Mouse (Mus musculus) forebrain, embryonic 11.5 days (tissue): Measurements from ENCODE around the gene Alg14. TPM values are rescaled to one million over a fixed set of nuclear protein-coding genes. Genes with fewer than 3 reads are reported as not detected.

Source experiments
- ATAC-seq: fragments of 200-750 bp; cut with Nextera tagmentation; replicated peaks from 2 replicates; pipeline ENCODE4 v1.8.0; 2017; ENCODE audit warnings: moderate TSS enrichment; ENCODE audit not compliant: low FRiP score
- DNase-seq: peaks from one replicate; pipeline ENCODE4 v3.0.0-alpha.2; 2017; ENCODE audit warnings: low spot score
- H3K27ac ChIP-seq: fragments of 300-500 bp; sonication (generic); 2 replicates; pipeline ENCODE4 v1.5.1; 2014; ENCODE audit warnings: low read depth, low read length
- H3K27me3 ChIP-seq: fragments of 300-500 bp; sonication (generic); 2 replicates; pipeline ENCODE4 v1.6.1; 2014; ENCODE audit warnings: mild to moderate bottlenecking, low read length, mixed read lengths; ENCODE audit not compliant: control insufficient read depth, insufficient read depth
- H3K36me3 ChIP-seq: fragments of 300-500 bp; sonication (generic); 2 replicates; pipeline ENCODE4 v1.6.1; 2014; ENCODE audit warnings: mild to moderate bottlenecking, low read length, moderate library complexity, mixed read lengths; ENCODE audit not compliant: control insufficient read depth, insufficient read depth
- H3K4me1 ChIP-seq: fragments of 300-500 bp; sonication (generic); replicated peaks from 2 replicates; pipeline ENCODE4 v1.6.1; 2014; ENCODE audit warnings: low read length, mixed read lengths; ENCODE audit not compliant: control insufficient read depth, insufficient read depth
- H3K4me2 ChIP-seq: fragments of 300-500 bp; sonication (generic); 2 replicates; pipeline ENCODE4 v1.6.1; 2014; ENCODE audit warnings: low read depth, mild to moderate bottlenecking, low read length, moderate library complexity, mixed read lengths; ENCODE audit not compliant: severe bottlenecking
- H3K4me3 ChIP-seq: fragments of 300-500 bp; sonication (generic); 2 replicates; pipeline ENCODE4 v1.5.1; 2014; ENCODE audit warnings: low read depth, low read length
- H3K9ac ChIP-seq: fragments of 300-500 bp; sonication (generic); 2 replicates; pipeline ENCODE4 v1.6.1; 2014; ENCODE audit warnings: low read length
- H3K9me3 ChIP-seq: fragments of 300-500 bp; sonication (generic); 2 replicates; pipeline ENCODE4 v1.6.1; 2016; ENCODE audit warnings: low read length, mixed read lengths; ENCODE audit not compliant: control insufficient read depth
- WGBS: fragments of 180-500 bp; shearing (Covaris S2); extraction: QIAGEN DNeasy Blood & Tissue Kit; methylation state at CpG from one replicate; pipeline ENCODE4 v1.1.7; 2014; 5-methylcytosine and 5-hydroxymethylcytosine counted together
- polyA plus RNA-seq: library from polyadenylated mRNA; unstranded; fragments of >200 nt; fragmentation: Nextera tagmentation; extraction: Ambion mirVana; gene quantifications from 2 replicates; pipeline ENCODE4 v1.2.1, GENCODE M21; 2014

Gene Alg14
- polyA plus RNA-seq, 1 experiment from 2014 or later, result 28.9 TPM

DNA sequence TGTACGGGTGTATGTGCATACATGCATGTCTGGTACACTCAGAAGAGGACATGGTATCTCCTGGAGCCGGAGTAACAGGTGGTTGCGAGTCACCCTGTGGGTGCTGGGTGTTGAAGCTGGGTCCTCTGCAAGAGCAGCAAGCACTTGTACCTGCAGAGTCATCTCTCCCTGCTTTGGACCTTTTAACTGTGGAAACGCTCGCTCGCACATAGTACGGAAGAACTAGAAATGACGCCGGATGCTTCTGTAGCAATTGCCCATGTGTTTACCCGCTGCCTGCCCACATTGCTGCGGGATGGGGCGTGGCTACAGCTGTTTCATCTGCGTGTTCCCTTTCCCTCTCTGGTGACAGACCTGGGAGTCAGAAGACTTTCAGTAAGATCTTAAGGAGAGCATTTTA lies 78.7 kb downstream of the Alg14 start:
- Histone ChIP-seq H3K9ac (no peak overlapping the region), H3K27me3 (no peaks in the 10 kb centered on the region), H3K4me1 (no peaks in the 10 kb centered on the region), H3K9me3 (no peaks in the 10 kb centered on the region), H3K4me2 (no peak overlapping the region), H3K27ac (no peak overlapping the region), H3K4me3 (no peak overlapping the region), H3K36me3 (no peaks in the 10 kb centered on the region)
- DNase-seq (no peak), ATAC-seq (no peak)
- WGBS, result 90% methylated on average over 13 of the region's 13 CpGs

DNA sequence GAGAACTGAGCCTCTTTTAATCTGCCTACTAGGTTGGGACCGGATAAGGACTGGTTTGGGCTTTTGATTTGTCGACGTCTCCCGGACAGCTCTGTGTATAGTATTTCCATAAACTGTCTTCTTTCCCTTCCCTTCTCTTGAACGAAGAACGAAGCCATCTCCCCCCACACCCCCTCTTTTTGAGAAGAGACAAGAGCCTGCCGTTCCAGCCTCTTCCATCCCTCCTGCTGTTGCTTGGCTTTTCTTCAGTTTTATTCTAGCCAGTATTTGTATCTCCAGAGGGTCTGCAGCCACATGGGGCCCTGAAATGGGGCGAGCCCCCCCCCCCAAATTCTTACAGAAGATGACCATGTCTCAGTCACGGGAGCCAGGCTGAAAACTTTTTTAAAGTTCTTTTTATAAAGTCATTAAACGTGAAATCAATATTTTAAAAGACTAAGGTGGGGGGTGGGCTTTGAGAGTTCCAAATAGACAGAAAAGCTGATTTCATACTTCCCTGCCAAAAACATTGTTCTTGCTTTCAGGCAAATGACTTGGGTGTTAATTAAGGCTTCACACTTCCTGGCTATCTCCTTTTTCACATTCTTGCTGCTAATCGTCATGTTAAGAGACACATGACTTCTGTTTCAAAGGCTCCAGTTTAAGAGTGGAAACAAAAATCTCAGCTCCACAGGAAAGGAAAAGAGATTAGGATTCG lies 79.4 kb downstream of the Alg14 start:
- H3K4me2 ChIP-seq, result no peak overlapping the region
- H3K36me3 ChIP-seq, result no peaks in the 10 kb centered on the region
- no peak overlapping the region for H3K4me3 ChIP-seq
- no peak overlapping the region for H3K9ac ChIP-seq
- H3K4me1 ChIP-seq, result no peaks in the 10 kb centered on the region
- WGBS, result 73% methylated on average over 12 of the region's 12 CpGs
- H3K27me3 ChIP-seq, result no peaks in the 10 kb centered on the region
- H3K27ac ChIP-seq, result no peak overlapping the region
- ATAC-seq (no peak), DNase-seq (no peak)
- no peaks in the 10 kb centered on the region for H3K9me3 ChIP-seq

DNA sequence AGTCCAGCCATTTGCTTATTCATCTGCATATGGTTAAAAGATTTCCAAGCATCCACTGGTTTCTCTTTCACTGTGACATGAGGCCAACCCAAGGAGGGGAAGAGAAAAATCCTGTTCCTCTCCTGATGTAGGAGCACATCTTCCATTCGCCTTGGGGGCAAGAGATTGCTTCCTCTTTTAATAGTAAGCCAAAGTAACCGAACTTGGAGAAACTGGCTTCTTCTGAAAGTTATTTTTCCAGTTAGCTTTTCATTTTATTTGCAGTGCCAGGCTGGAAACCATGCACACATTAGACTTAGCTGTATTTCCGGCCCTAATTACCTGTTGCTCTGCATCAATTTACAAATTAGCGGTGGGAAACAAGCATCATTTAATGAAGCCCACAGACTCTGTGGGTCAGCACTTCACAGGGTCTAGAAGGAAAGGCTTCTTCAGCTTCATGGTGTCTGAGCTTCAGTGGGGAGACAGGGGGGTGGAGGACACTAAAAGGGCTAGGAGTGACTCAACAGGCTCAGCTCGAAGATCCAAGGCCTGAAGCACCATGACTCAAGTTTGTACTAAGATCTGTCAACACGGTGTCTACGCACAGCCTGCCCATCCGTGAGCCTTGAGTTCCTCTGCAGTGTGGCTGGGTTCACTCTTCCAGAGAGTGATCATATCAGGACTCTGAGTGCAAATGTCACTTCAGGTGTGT lies 80.1 kb downstream of the Alg14 start:
- no peak overlapping the region for H3K4me2 ChIP-seq
- no peak overlapping the region for H3K9ac ChIP-seq
- no peaks in the 10 kb centered on the region for H3K36me3 ChIP-seq
- no peak for DNase-seq
- no peak overlapping the region for H3K4me3 ChIP-seq
- no peaks in the 10 kb centered on the region for H3K9me3 ChIP-seq
- no peaks in the 10 kb centered on the region for H3K27me3 ChIP-seq
- no peak for ATAC-seq
- WGBS, result 87% methylated on average over 8 of the region's 8 CpGs
- no peaks in the 10 kb centered on the region for H3K4me1 ChIP-seq
- H3K27ac ChIP-seq, result no peak overlapping the region

- DNase-seq (no peak), ATAC-seq (no peak)
- H3K4me2 ChIP-seq, result no peak overlapping the region
- H3K9ac ChIP-seq, result no peak overlapping the region
- H3K27ac ChIP-seq, result no peak overlapping the region
- H3K36me3 ChIP-seq, result no peaks in the 10 kb centered on the region
- H3K27me3 ChIP-seq, result no peaks in the 10 kb centered on the region
- H3K4me3 ChIP-seq, result no peak overlapping the region
- WGBS, result 81% methylated on average over 9 of the region's 9 CpGs
- no peaks in the 10 kb centered on the region for H3K4me1 ChIP-seq
- H3K9me3 ChIP-seq, result no peaks in the 10 kb centered on the region
Observed at GRCm38 (mm10) chr3:121373897-121374441, 82.4 kb downstream of the Alg14 start.

DNA sequence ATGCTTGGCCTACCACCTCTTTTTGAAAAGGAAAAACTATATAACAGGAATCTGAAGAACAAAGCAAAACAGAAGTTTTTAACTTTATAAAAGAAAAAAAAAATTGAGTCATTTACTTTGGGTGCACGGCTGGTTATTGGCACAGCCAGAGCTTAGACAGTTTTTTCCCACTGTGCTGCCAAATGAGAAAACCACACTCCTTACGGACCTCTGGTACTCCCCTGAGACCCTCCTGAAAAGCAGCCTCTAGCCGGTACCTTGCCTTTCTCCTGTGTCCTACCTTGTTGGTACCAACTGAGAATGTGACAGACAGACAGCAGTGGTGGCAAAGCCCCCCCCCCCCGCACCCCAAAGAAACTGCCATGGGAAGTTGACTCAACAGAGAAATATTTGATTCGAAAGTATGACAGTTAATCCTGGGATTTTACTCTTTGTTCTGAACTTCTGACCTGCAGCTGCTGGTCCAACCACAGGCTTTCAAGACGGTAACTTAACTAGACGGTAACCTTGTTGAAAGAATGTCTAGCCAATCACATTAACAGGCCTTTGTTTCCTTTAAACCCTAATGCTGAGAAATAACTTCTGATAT lies 84.1 kb downstream of the Alg14 start:
- DNase-seq, result no peak
- WGBS, result 66% methylated on average over 7 of the region's 7 CpGs
- Histone ChIP-seq H3K36me3 (no peaks in the 10 kb centered on the region), H3K4me3 (no peak overlapping the region), H3K4me2 (no peak overlapping the region), H3K27ac (no peak overlapping the region), H3K4me1 (no peaks in the 10 kb centered on the region), H3K9me3 (no peaks in the 10 kb centered on the region), H3K27me3 (no peaks in the 10 kb centered on the region), H3K9ac (no peak overlapping the region)
- ATAC-seq, result no peak

DNA sequence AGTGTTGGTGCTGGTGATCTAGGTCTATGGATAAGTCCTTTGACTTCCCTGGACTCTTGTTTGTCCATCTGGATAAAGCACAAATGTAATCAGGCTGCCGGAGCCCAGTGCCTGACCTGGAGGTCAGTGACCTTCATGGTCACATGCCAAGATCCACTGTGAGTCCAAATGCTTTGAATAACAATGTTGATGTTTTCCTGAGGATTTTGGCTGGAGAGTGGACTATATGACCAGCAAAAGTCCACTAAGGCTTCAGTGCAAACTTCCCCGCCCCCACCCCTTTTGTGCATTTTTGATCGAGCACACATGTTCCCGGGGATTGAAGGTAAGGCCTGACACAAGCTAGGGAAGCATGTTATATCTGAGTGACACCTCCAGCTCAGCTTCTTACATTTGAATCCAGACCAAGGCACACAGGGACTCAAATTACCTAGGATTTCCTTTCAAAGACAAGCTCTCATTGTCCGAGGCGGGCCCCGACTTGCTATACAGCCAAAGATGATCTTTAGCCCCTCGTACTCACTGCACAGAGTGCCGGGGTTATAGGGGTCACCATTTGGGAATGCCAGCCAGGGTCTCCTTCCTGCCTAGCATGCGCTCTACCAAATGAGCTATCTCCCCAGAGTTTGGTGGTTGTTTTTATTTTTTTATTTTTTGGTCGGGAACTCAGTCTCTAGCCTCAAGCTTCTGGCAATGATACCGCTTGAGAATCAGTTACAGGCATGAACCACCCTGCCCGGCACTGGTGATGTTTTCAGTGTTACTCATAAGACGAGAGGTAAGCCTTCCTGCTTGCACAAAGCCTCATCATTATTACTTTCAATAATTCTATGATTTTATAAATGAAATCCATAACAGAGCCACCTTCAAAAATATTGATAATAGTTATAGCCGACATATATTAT lies 87.4 kb downstream of the Alg14 start:
- no peaks in the 10 kb centered on the region for H3K27me3 ChIP-seq
- H3K4me3 ChIP-seq, result no peak overlapping the region
- H3K4me1 ChIP-seq, result no peaks in the 10 kb centered on the region
- H3K9ac ChIP-seq, result no peak overlapping the region
- DNase-seq (no peak), ATAC-seq (no peak)
- H3K4me2 ChIP-seq, result no peak overlapping the region
- 50% methylated on average over 15 of the region's 15 CpGs for WGBS
- H3K36me3 ChIP-seq, result no peaks in the 10 kb centered on the region
- H3K27ac ChIP-seq, result no peak overlapping the region
- H3K9me3 ChIP-seq, result no peaks in the 10 kb centered on the region

- DNase-seq, result no peak
- Histone ChIP-seq H3K27ac (no peak overlapping the region), H3K9ac (no peak overlapping the region), H3K36me3 (no peaks in the 10 kb centered on the region), H3K27me3 (no peaks in the 10 kb centered on the region), H3K4me1 (no peaks in the 10 kb centered on the region), H3K4me2 (no peak overlapping the region), H3K9me3 (no peaks in the 10 kb centered on the region), H3K4me3 (no peak overlapping the region)
- ATAC-seq, result no peak
- WGBS, result 87% methylated on average over 5 of the region's 5 CpGs
Observed at GRCm38 (mm10) chr3:121379699-121380098, 88.1 kb downstream of the Alg14 start.

GRCm38 (mm10) chr3:121387471-121388009 lies 96.0 kb downstream of the Alg14 start:
- 73% methylated on average over 3 of the region's 3 CpGs for WGBS

More at GRCm38 (mm10) chr3:121387471-121388009, 96.0 kb downstream of the Alg14 start:
- Histone ChIP-seq H3K4me3 (no peak overlapping the region), H3K4me1 (peaks cover 2% of the 10 kb centered on the region; the same call in 1 of the 2 replicates), H3K9ac (no peak overlapping the region), H3K9me3 (no peaks in the 10 kb centered on the region), H3K36me3 (no peaks in the 10 kb centered on the region), H3K27ac (no peak overlapping the region), H3K27me3 (no peaks in the 10 kb centered on the region), H3K4me2 (no peak overlapping the region)
- DNase-seq (no peak), ATAC-seq (no peak)
